Mouse (Mus musculus): ENCODE measurements around the gene Abr. TPM values are rescaled to one million over a fixed set of nuclear protein-coding genes. Genes with fewer than 3 reads are reported as not detected.

The Abr gene
- polyA plus RNA-seq, 1 experiment: 2.4 TPM

- Histone ChIP-seq H3K4me3 (ENCODE audit: insufficient read depth, low read depth, low read length) (no peak overlapping the region), H3K4me1 (ENCODE audit: control insufficient read depth, insufficient read depth, insufficient read length, low read length) (no peaks in the 10 kb centered on the region), H3K27ac (replicated peaks; ENCODE audit: low read depth, low read length) (no peak overlapping the region)
These were observed 59.9 kb downstream of the Abr start for GRCm38 (mm10) chr11:76562165-76562564.

- Histone ChIP-seq H3K4me1 (ENCODE audit: control insufficient read depth, insufficient read depth, insufficient read length, low read length) (no peaks in the 10 kb centered on the region), H3K4me3 (ENCODE audit: insufficient read depth, low read depth, low read length) (no peak overlapping the region), H3K27ac (replicated peaks; ENCODE audit: low read depth, low read length) (no peak overlapping the region)
These were observed 64.3 kb downstream of the Abr start for GRCm38 (mm10) chr11:76557837-76558236.

GRCm38 (mm10) chr11:76548153-76548721, 73.9 kb downstream of the Abr start:
- Histone ChIP-seq H3K27ac (replicated peaks; ENCODE audit: low read depth, low read length) (no peak overlapping the region), H3K4me3 (ENCODE audit: insufficient read depth, low read depth, low read length) (no peak overlapping the region), H3K4me1 (ENCODE audit: control insufficient read depth, insufficient read depth, insufficient read length, low read length) (no peaks in the 10 kb centered on the region)

- Histone ChIP-seq H3K27ac (replicated peaks; ENCODE audit: low read depth, low read length) (no peak overlapping the region), H3K4me1 (ENCODE audit: control insufficient read depth, insufficient read depth, insufficient read length, low read length) (no peaks in the 10 kb centered on the region), H3K4me3 (ENCODE audit: insufficient read depth, low read depth, low read length) (no peak overlapping the region)
These were observed 74.7 kb downstream of the Abr start for GRCm38 (mm10) chr11:76547420-76547819.

- Histone ChIP-seq H3K4me3 (ENCODE audit: insufficient read depth, low read depth, low read length) (no peak overlapping the region), H3K27ac (replicated peaks; ENCODE audit: low read depth, low read length) (no peak overlapping the region), H3K4me1 (ENCODE audit: control insufficient read depth, insufficient read depth, insufficient read length, low read length) (no peaks in the 10 kb centered on the region)
These were observed 75.7 kb downstream of the Abr start for GRCm38 (mm10) chr11:76546431-76546830.

- H3K27ac ChIP-seq (replicated peaks; ENCODE audit: low read depth, low read length): no peak overlapping the region
- no peaks in the 10 kb centered on the region for H3K4me1 ChIP-seq (ENCODE audit: control insufficient read depth, insufficient read depth, insufficient read length, low read length)
- H3K4me3 ChIP-seq (ENCODE audit: insufficient read depth, low read depth, low read length): no peak overlapping the region
These were observed 78.8 kb downstream of the Abr start for GRCm38 (mm10) chr11:76543300-76543699.

DNA sequence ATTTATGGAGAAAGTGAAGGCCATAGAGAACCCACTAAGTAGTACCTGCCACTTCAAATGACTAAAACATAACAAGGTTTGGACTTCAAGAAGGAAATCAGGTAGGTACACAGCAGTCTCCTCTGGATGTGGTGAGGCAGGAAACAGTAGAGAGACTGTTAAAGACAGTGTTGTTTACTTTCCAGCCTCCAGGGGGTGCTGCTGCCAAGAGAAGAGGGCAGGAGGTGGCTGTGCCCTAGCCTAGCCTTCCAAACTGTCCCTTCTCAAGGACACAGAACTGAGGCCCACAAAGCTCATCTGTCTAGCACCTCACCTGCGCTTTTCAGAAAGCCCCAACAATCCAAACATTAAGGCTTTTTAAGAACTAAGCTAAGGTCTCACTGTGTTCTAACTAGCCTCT, 81.1 kb downstream of the Abr start:
- no peaks in the 10 kb centered on the region for H3K4me1 ChIP-seq (ENCODE audit: control insufficient read depth, insufficient read depth, insufficient read length, low read length)
- H3K27ac ChIP-seq (replicated peaks; ENCODE audit: low read depth, low read length): no peak overlapping the region
- no peak overlapping the region for H3K4me3 ChIP-seq (ENCODE audit: insufficient read depth, low read depth, low read length)

DNA sequence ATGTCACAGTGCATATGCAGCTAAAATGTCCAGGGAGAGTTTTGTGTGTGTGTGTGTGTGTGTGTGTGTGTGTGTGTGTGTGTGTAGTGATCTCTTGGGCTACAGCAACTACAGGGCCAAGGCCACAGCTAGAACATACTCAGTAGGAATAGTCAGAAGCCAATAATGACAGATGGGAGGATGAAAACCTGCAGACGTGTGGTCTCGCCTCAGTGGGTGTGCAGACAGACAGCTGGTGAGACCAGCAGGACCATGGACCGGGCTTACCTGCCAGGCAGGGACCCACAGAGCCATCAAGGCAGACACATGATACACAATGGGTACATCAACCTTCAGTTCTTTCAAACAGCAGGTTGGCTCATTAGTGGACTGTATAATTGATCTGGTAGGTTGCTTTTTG, 84.7 kb downstream of the Abr start:
- Histone ChIP-seq H3K4me1 (ENCODE audit: control insufficient read depth, insufficient read depth, insufficient read length, low read length) (no peaks in the 10 kb centered on the region), H3K4me3 (ENCODE audit: insufficient read depth, low read depth, low read length) (no peak overlapping the region), H3K27ac (replicated peaks; ENCODE audit: low read depth, low read length) (no peak overlapping the region)

DNA sequence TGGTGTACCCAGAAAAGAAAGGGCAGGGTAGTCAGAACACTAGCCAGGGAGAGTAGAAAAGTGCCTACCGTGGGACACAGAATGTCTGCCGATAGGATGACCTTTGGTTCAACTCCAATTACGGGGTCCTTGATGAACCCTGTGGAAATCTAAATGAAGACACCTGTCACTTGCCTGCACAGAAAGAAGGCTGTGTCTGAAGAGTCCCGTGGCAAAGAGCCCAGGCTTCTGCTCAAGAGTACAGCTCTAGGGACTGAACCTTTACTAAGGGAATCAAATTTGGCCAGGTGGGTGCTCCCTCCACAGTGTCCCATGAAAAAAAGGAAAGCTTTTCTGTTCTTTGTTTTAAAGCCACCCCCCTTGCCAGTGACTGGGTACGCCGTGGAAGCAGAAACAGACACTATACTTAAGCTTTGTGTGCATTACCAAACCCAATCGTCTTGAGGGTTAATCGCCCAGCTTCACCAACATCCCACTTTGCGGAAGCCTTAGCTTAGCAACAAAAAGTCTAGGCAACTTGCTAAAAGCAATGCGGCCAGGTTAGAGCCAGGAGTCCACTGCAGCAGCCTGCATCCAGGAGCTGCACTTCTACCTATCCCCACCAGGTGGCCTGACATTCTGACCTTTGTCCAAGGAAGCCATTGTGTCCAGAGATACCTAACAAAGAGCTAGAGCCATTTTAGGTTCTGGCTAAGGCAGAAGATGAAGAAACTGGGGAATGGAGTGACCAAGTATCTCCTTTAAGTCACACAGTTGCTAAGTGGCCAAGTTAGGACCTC, 85.3 kb downstream of the Abr start:
- H3K4me1 ChIP-seq (ENCODE audit: control insufficient read depth, insufficient read depth, insufficient read length, low read length): no peaks in the 10 kb centered on the region
- H3K4me3 ChIP-seq (ENCODE audit: insufficient read depth, low read depth, low read length): no peak overlapping the region
- H3K27ac ChIP-seq (replicated peaks; ENCODE audit: low read depth, low read length): no peak overlapping the region

DNA sequence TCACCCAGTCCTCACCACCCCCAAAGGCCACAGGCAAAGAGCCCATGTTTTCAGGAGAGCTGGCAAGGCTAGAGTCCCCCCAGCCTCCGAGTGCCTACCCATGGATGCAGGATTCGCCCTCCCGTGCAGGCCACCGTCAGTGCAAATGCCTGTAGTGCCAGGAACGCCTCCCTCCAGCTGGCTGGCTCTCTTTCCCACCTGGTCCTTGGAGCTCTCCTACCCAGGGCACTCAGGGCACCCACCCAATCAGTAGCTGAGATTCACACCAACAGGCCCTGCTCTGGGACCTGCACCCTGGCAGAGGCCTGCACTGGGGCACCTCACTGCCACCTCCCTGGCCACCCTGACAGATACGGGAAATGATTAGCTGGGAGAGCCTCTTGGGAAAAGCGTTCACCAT, 90.1 kb downstream of the Abr start:
- Histone ChIP-seq H3K4me1 (ENCODE audit: control insufficient read depth, insufficient read depth, insufficient read length, low read length) (no peaks in the 10 kb centered on the region), H3K4me3 (ENCODE audit: insufficient read depth, low read depth, low read length) (no peak overlapping the region), H3K27ac (replicated peaks; ENCODE audit: low read depth, low read length) (no peak overlapping the region)

DNA sequence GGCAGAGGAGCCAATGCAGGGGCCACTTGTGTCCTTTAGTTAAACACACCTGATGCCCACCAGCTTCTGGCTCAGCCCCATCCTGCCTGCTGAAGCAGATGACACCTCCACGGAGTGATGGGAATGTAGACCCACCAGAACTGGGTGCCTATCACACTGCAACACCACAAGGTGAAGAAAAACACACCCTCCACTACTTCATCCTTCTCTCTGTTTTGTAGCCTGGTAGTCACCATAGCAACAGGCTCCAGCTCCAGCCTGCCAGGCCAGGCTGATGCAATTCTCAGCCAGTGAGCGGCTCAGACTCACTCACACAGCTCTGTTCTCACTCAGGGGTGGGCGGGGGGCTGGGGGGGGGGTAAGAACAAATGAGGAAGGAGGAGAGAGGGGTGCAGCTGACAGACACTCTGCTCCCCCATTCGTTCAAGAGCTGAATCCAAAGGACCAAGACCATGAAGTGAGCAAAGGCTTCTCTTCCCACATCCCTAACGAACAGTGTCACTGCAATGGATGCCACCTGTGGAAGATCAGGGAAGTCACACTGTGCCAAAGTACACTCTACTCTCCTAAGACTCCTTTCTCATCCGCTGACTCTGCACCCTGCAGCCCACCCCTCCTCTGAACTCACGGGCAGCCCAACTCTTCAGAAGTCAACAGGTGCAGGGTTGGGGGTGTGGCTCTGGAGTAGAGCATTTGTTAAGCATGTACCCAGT, 91.0 kb downstream of the Abr start:
- no peak overlapping the region for H3K4me3 ChIP-seq (ENCODE audit: insufficient read depth, low read depth, low read length)
- H3K27ac ChIP-seq (replicated peaks; ENCODE audit: low read depth, low read length): no peak overlapping the region
- H3K4me1 ChIP-seq (ENCODE audit: control insufficient read depth, insufficient read depth, insufficient read length, low read length): no peaks in the 10 kb centered on the region

- no peaks in the 10 kb centered on the region for H3K4me1 ChIP-seq (ENCODE audit: control insufficient read depth, insufficient read depth, insufficient read length, low read length)
- no peak overlapping the region for H3K4me3 ChIP-seq (ENCODE audit: insufficient read depth, low read depth, low read length)
- no peak overlapping the region for H3K27ac ChIP-seq (replicated peaks; ENCODE audit: low read depth, low read length)
These were observed 91.8 kb downstream of the Abr start for GRCm38 (mm10) chr11:76530168-76530935.

DNA sequence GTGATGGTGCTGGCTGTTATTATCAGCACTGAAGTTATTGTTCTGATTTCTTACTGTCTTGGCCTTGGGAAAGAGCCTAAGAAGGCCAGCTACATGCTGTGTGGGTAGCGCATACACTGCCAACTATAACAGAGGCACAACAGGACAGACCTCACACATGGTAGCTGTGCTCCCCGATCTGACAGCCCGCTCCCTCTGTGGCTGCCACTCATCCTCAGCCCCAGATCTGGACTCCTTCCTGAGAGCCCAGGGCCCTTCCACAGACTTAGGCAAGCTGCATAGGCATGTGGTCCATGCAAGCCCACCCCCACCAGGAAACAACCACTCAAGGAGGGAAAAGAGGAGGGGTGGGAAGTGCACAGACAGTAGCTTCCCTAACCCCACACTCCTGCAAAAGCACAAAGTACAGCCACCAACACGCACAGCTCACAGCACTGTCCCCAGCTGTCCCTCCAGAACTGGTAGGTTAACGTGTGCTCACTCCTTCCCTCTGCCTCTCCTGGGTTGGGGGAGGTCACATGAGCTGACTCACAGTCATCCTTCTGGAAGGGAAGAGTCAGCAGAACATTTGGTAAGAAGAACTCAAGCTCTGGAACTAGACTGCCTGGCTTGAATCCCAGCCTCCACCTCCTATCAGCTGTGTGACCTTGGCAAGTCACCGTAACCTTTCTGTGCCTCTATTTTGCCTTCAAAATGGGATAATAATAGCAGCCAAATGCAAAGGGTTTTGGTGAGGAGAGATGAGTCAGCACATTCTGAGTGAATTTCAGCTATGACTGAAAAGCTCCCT, 92.6 kb downstream of the Abr start:
- Histone ChIP-seq H3K4me3 (ENCODE audit: insufficient read depth, low read depth, low read length) (no peak overlapping the region), H3K27ac (replicated peaks; ENCODE audit: low read depth, low read length) (no peak overlapping the region), H3K4me1 (ENCODE audit: control insufficient read depth, insufficient read depth, insufficient read length, low read length) (no peaks in the 10 kb centered on the region)

- Histone ChIP-seq H3K27ac (replicated peaks; ENCODE audit: low read depth, low read length) (no peak overlapping the region), H3K4me1 (ENCODE audit: control insufficient read depth, insufficient read depth, insufficient read length, low read length) (no peaks in the 10 kb centered on the region), H3K4me3 (ENCODE audit: insufficient read depth, low read depth, low read length) (no peak overlapping the region)
These were observed 96.3 kb downstream of the Abr start for GRCm38 (mm10) chr11:76525646-76526351.

Measured in brown adipose tissue, adult 24 weeks (tissue).